Mouse (Mus musculus): ENCODE measurements around the gene Nkain2.
"Not testable (repeated sequence)": the region's sequence is repeated elsewhere in the genome, so short reads cannot be mapped to it uniquely, and the experiment has no call there.

Nkain2 gene

GRCm38 (mm10) chr10:32889652-32890506, at the start of gene Nkain2:
Nkain2 (minus strand) TSS chr10:32890462.
- DNase-seq (ENCODE audit: extremely low read depth, low read depth, low spot score): no peak

GRCm38 (mm10) chr10:32939853-32940252, 49.6 kb upstream of the Nkain2 start:
- no peak for DNase-seq (ENCODE audit: extremely low read depth, low read depth, low spot score)

- no peak for DNase-seq (ENCODE audit: extremely low read depth, low read depth, low spot score)
Measured at GRCm38 (mm10) chr10:32895093-32895492, 4.8 kb upstream of the Nkain2 start.

GRCm38 (mm10) chr10:32890507-32891131, 357 bp upstream of the Nkain2 start:
- no peak for DNase-seq (ENCODE audit: extremely low read depth, low read depth, low spot score)

- no peak for DNase-seq (ENCODE audit: extremely low read depth, low read depth, low spot score)
Measured at GRCm38 (mm10) chr10:32881977-32882376, 8.3 kb downstream of the Nkain2 start.

GRCm38 (mm10) chr10:32870691-32871406, 19.4 kb downstream of the Nkain2 start:
- DNase-seq (ENCODE audit: extremely low read depth, low read depth, low spot score): no peak

GRCm38 (mm10) chr10:32869541-32869940, 20.7 kb downstream of the Nkain2 start:
- no peak for DNase-seq (ENCODE audit: extremely low read depth, low read depth, low spot score)

GRCm38 (mm10) chr10:32815210-32815883, 74.9 kb downstream of the Nkain2 start:
- DNase-seq (ENCODE audit: extremely low read depth, low read depth, low spot score): no peak

- no peak for DNase-seq (ENCODE audit: extremely low read depth, low read depth, low spot score)
Measured at GRCm38 (mm10) chr10:32796215-32796614, 94.0 kb downstream of the Nkain2 start.

- no peak for DNase-seq (ENCODE audit: extremely low read depth, low read depth, low spot score)
Measured at GRCm38 (mm10) chr10:32790541-32790940, 99.7 kb downstream of the Nkain2 start.

- no peak for DNase-seq (ENCODE audit: extremely low read depth, low read depth, low spot score)
Measured at GRCm38 (mm10) chr10:32782732-32783359, 107.4 kb downstream of the Nkain2 start.

GRCm38 (mm10) chr10:32738989-32739388, 151.3 kb downstream of the Nkain2 start:
- DNase-seq (ENCODE audit: extremely low read depth, low read depth, low spot score): no peak

GRCm38 (mm10) chr10:32706579-32706978, 183.7 kb downstream of the Nkain2 start:
- not testable (repeated sequence) for DNase-seq (ENCODE audit: extremely low read depth, low read depth, low spot score)

GRCm38 (mm10) chr10:32696661-32697060, 193.6 kb downstream of the Nkain2 start:
- DNase-seq (ENCODE audit: extremely low read depth, low read depth, low spot score): no peak

- no peak for DNase-seq (ENCODE audit: extremely low read depth, low read depth, low spot score)
Measured at GRCm38 (mm10) chr10:32684548-32684947, 205.7 kb downstream of the Nkain2 start.

- DNase-seq (ENCODE audit: extremely low read depth, low read depth, low spot score): no peak
Measured at GRCm38 (mm10) chr10:32640256-32640655, 250.0 kb downstream of the Nkain2 start.

- no peak for DNase-seq (ENCODE audit: extremely low read depth, low read depth, low spot score)
Measured at GRCm38 (mm10) chr10:32639173-32639572, 251.1 kb downstream of the Nkain2 start.

- DNase-seq (ENCODE audit: extremely low read depth, low read depth, low spot score): no peak
Measured at GRCm38 (mm10) chr10:32631043-32631442, 259.2 kb downstream of the Nkain2 start.

GRCm38 (mm10) chr10:32604448-32604847, 285.8 kb downstream of the Nkain2 start:
- no peak for DNase-seq (ENCODE audit: extremely low read depth, low read depth, low spot score)

- DNase-seq (ENCODE audit: extremely low read depth, low read depth, low spot score): no peak
Measured at GRCm38 (mm10) chr10:32602798-32603197, 287.5 kb downstream of the Nkain2 start.

- DNase-seq (ENCODE audit: extremely low read depth, low read depth, low spot score): no peak
Measured at GRCm38 (mm10) chr10:32594998-32595397, 295.3 kb downstream of the Nkain2 start.
